Mouse (Mus musculus) hematopoietic stem cell, adult 5-6 weeks (primary cell): ENCODE data around the gene Cradd. TPM values are rescaled to one million over a fixed set of nuclear protein-coding genes. Genes with fewer than 3 reads are reported as not detected.

ENCODE experiments used
- ATAC-seq, 2 experiments: fragments of 125-278 bp in 1 of 2; replicated peaks in 1 of 2; 2 replicates each; pipeline ENCODE4 v1.8.0; 2016 to 2017; ENCODE audit warnings: inconsistent platforms in 2 of 2, mild to moderate bottlenecking in 2 of 2, moderate number of reproducible peaks in 2 of 2, low read depth in 1 of 2, moderate TSS enrichment in 1 of 2; ENCODE audit not compliant: low FRiP score in 2 of 2, poor library complexity in 2 of 2, severe bottlenecking in 2 of 2, insufficient read depth in 1 of 2, low TSS enrichment in 1 of 2
- total RNA-seq: library from RNA; stranded (forward); fragments of 172-1452, 232-1000 nt; gene quantifications from 2 replicates; pipeline ENCODE4 v1.2.3, GENCODE M21; 2017

Gene Cradd
- 5.4 and 5.8 TPM in 2 replicates for total RNA-seq

- peak; percentile 94 to 95 for ATAC-seq
These were observed at the start of gene Cradd for GRCm38 (mm10) chr10:95323393-95324277. Gene Cradd, minus strand, starts transcription at chr10:95324133.

DNA sequence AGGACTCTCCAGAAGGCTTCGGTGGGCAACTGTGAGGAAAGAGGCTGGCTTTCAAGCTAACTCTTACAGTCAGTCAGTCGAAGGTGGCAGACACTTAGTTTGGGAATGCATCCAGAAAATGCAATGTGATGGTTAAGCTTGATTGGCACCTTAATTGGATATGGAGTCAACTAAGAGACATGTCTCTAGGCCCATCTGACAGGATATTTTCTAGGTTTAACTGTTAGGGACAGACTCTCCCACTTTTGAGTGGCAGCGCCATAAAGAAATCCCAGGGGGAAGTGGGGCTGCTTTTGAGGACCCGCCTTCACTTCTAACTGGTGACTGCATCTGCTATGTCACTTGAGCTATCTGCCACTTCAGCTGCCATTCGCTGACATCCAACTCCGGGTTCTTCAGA is 49.4 kb upstream of the Cradd start:
- no peak for ATAC-seq

- ATAC-seq: no peak
These were observed 48.0 kb upstream of the Cradd start for GRCm38 (mm10) chr10:95371942-95372341.

DNA sequence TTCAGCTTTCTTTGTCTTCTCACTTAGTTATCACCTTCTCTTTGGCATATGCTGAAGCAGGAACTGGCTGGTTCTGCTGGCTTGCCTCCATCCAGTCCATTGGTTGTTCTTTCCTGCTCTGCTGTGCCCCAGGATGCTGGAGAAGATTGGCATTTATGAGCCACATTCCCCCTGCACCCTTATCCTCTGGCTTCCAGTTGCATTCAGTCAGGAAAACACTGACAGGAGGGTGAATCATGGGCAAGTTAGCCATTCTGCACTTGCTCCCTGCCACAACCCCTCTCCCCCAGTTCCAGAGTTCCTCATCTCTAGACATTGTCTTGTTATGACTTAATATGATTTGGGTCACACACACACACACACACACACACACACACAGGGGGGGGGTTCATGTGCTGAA is 45.3 kb upstream of the Cradd start:
- ATAC-seq: no peak

GRCm38 (mm10) chr10:95368151-95368550 is 44.2 kb upstream of the Cradd start:
- no peak for ATAC-seq

- no peak for ATAC-seq
These were observed 43.7 kb upstream of the Cradd start for GRCm38 (mm10) chr10:95367661-95368089.

DNA sequence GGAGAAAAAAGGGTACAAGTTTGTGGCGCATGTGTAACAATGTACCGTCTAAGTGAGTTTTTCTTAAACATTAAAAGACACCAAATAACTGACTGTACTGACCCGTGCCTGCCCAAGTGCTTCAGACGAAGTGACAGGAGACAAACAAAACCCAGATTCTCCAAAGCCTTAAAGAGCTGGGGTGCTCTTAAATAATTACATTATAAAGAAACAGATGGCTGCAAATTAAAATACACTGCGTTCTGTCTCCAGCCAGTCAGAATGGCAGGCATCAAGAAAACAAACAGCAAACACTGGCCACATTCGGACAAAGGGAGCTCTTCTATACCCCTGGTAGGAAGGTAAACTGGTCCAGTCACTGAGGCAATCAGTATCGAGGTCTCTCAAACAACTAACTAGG is 43.3 kb upstream of the Cradd start:
- no peak for ATAC-seq

DNA sequence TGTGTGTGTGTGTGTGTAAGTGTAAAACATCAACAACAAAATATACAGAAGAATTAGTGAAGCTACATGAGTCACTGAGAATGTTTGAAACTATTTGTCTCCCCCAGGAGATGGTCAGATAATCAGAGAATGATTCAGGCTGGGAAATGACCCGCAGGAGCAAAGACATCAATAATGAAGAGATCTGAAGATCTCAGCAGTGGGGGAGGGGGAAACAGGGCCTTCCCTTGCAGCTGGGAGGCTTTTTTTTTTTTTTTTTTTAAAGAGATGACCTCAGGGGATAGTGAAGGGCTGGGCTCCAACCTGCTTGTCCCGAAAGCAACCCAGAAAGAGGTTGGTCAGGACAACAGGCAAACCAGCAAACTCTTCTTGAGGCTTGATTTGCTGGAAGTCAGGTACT is 38.4 kb upstream of the Cradd start:
- no peak for ATAC-seq

GRCm38 (mm10) chr10:95361260-95361841 is 37.4 kb upstream of the Cradd start:
- ATAC-seq: no peak

- ATAC-seq: no peak
These were observed 36.1 kb upstream of the Cradd start for GRCm38 (mm10) chr10:95360048-95360447.

DNA sequence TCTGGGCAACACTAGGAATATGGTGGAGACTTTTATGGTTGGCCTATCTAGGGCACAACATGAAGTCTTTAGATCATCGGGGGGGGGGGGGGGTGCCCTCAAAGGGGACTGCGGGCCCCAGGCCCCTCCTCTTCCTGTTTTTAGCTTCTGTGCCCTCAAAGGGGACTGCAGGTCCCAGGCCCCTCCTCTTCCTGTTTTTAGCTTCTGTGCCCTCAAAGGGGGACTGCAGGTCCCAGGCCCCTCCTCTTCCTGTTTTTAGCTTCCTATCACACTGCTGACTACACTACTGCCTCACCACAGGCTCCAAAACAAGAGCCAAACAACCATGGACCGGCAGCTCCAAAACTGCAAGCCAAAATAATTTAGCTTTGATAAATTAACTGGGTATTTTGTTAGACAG is 33.8 kb upstream of the Cradd start:
- peak; percentile 48 to 65; a peak in 2 of 4 replicates for ATAC-seq

GRCm38 (mm10) chr10:95356711-95357110 is 32.8 kb upstream of the Cradd start:
- ATAC-seq: no peak

GRCm38 (mm10) chr10:95355678-95356268 is 31.8 kb upstream of the Cradd start:
- ATAC-seq: no peak

GRCm38 (mm10) chr10:95354673-95355072 is 30.7 kb upstream of the Cradd start:
- ATAC-seq: no peak

DNA sequence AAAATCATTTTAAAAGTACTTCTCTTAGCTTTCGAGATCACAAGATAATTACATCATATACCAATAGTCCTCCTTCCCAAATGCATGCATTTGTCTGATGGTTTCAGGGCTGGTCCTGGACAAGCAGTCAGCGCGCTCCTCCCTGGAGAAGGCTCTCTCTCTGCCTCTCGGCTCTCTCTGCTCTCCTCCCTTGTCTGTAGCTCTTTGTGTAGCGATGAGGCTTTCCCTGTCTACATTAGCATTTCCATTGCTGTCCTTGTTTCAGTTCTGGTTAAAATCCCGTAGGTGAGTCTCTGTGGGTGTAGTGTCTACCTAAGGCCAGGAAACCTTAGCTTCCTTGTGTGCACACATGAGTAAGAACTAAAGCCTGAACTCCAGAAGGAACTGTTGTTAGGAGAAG is 30.1 kb upstream of the Cradd start:
- ATAC-seq: no peak

GRCm38 (mm10) chr10:95348457-95348856 is 24.5 kb upstream of the Cradd start:
- ATAC-seq: no peak

DNA sequence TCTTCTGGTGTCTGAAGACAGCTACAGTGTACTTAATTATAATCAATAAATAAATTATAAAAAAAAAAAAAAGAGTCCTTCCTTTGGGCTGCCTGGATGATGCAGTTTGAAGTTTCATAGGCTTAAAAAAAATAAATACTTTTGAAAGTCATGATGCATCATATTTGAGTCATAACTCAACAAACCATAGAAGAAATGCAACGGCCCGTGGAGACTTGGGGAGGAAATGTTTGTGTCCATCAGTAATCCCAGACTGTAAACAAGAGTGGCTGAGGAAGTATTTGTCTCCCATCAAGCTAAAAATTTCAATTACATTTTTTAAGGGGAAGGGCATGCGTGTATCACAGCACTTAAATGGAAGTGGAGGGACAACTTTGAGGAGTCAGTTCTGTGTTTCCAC is 23.8 kb upstream of the Cradd start:
- ATAC-seq: no peak

GRCm38 (mm10) chr10:95342833-95343590 is 19.1 kb upstream of the Cradd start:
- ATAC-seq: no peak
